Mouse (Mus musculus) lung, postnatal 10 days (tissue): ENCODE measurements at regions not wholly inside any gene's neighbourhood (a gene's known extent, or its start where the extent isn't known, plus 50 kb on each side); places are given as distances from the start of the nearest gene placed in this dataset.
A peak's percentile ranks its signal among the peaks of the same experiment; 100 is the strongest.

Experiments used
- DNase-seq: peaks from one replicate; pipeline ENCODE4 v3.0.0; 2021

DNA sequence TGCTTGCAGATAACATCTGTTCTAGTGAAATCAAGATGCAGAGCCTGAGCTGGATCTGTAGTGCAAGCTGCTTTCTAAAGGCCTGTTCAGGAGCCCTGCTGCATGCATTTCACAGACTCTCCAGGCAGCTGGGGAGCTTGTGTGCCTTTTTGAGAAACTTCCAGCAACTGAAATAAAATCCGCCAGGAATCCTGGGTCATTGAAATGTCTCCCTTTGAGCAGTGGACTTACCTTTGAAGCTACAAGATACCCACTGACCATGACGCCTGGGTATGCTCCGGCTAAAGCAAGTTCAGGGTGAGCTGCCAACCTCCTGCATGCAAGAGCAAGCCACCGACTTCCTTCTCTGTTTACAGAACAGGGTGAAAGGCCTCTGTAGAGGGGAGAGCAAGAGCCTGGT is 278.7 kb downstream of the Cenpw start:
- no peak for DNase-seq

DNA sequence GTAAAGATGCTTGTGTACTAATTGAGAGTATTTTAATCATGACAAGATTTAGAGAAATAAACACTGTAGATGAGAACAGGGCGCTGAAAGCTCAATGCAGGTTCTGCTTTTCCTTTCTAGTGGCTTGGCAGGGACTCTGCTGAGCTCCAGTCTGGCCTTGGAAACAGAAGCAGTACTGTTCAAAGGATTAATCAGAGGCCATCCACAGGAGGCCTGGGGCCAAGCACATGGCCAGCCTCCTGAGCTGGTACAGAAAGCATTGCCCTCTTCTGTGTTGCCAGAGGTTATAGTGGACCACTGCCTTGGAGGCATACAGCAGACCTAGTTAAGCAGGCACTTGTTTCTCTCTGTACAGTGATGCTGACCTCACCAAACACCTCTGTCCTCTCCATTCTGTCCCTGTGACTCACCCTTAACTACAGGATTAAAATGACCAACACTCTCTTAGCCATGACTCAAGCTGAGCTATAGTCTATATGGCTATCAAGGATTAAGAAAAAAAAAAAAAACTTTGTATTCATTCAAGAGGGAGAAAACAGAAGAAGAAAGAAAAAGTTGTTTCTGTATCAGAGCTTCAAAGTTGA is 302.5 kb downstream of the Cenpw start:
- no peak for DNase-seq

DNA sequence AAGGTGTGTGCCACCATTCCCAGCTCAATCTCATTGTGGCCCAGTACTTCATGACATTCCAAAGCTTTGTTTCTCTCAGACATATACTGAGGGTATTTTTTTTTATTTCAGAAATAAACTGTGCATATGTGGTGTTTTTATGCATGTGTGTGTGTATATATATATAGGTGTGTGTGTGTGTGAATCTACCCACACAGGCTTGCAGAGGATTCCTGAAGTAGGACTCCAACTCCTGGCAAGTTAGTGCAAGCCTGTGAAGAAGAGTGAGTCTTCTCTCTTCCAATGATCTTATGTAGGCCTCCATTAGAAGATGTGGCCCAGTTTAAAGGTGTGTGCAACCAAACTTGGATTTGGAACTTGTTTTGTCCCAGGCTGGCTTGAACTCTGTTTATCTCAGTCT is 328.9 kb upstream of the Rspo3 start:
- no peak for DNase-seq

DNA sequence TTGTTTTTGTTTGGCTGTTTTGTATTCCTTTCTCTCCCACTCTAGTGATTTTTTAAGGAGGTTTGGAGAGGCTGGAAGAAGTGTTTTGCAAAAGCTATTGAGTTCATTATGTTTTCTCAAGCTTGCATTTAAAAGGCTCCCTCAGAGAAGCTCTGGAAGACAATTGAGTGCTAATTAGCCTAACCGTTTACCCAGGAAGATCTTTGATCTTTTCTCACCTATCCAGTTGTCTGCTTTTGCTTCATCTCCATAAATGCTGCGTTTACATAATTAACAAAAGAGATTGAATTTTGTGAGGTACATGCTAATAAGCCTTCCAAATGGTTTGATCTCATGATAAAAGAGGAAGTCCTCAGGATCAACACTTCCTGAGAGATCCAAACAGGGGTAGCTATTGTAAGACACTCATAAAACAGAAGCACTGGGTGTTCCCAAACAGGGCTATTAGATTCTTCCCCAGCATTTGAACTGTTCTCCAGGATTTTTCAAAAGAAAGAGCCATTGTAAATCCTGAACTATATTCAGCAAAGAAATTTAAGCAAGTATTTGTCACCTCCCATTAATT is 320.2 kb upstream of the Rspo3 start:
- DNase-seq, result no peak

DNA sequence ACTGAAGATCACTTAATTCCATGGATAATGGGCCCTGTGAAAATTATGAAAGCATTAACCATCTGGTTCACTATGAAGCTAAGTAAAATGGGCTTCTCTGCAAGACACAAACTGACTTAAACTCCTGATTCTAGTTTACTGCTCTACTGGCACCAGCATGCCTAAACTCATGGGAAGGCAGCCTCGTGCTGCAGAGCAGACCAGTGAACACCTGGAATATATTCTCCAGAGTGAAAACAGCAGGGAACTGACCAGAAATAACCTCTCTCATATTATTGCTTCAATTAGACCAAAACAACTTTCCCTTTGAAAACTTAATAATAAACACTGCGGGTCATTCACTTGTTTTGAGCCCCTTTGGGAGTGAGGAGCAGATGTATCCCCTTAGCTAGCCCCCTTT is 316.8 kb upstream of the Rspo3 start:
- no peak for DNase-seq

DNA sequence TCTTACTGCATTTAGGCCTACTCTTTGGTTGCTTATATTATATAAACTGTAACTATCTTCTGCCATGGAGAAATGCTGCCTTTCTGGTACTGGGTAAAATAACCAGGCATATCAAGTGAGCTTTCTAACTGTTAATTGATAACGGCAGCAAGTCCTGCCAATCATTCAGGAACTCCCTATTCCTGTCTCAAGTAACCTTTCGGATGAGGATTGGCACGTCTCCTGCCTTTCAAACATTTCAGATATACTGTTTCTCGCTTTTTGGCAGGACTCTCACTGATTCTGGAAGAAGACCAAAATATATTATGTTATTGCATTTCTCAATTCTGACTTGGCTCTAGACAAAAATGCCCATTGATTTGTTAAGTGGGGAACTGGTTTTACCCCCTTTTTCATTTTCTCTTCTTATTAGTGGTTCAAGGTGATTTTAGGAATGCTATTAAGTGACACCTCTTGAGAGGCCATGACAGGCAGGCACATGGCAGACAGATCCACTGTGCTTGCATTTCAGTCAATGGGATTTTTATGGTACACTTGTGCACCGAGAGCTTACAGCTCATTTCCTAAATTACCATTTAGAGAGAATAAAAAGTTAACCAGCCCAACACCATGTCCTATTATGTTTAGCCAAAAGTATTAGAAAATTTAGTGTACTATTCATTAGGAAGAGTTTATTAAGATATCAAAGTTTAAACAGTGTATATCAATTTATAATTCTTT is 289.4 kb upstream of the Rspo3 start:
- no peak for DNase-seq

DNA sequence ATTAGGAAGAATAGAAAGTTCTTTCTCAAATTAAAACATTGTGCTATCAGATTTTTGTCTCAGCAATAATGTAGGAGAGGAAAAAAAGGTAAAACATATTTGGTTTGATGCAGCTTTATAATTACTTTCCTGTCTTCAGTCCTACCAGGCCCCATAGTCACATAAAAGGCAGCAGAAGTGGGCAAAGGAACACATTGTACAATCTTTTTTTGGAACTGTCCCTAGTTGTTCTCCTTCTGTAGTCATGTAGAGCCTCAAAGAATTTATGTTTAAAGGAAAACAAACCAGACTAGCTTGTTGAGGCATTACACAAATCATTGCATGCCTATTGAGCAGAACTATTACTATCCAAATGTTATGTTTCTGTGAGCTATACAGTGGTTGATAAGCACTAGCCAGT is 288.7 kb upstream of the Rspo3 start:
- no peak for DNase-seq

DNA sequence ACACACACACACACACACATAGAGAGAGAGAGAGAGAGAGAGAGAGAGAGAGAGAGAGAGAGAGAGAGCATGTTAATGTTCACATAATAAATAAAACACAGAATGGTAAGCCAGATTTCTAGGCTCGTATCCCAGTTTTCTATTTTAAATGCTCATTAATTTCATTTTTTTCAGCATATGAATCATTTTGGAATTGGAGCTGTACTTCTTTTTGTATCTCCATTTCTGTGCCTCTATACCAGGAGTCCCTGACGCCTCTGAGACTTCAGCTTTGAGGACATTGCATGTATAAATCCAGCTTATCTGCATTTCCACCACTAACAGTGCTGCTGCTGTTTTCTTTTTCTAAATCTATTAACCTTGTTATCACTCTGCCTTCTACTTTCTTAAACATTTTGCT is 287.5 kb upstream of the Rspo3 start:
- no peak for DNase-seq

DNA sequence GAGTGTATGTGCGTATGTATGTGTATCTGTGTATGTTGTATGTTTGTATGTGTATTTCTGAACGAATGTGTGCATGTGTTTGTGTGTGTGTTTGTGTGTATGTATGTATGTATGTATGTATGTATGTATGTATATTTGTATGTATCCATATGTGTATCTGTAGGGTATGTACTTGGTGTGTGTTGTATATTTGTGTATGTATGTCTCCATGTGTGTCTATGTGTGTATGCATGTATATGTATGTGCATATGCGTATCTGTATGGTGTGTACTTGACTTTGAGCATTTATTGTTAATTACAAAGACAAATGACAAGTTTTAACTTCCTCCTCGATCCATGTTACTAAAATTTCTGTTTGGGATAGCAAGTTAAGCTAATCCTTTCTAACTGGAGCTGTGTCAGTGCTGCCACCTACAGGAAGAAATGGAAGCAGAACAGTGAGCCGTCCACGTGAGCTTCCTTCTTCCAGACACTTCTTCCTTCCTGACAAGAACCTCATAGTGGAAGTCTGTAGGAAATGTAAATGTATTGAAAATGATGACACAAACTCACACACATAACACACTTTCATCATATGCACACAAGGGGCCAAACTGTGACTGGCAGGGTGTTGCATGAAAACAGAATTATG is 268.4 kb upstream of the Rspo3 start:
- DNase-seq, result peak; percentile 59

DNA sequence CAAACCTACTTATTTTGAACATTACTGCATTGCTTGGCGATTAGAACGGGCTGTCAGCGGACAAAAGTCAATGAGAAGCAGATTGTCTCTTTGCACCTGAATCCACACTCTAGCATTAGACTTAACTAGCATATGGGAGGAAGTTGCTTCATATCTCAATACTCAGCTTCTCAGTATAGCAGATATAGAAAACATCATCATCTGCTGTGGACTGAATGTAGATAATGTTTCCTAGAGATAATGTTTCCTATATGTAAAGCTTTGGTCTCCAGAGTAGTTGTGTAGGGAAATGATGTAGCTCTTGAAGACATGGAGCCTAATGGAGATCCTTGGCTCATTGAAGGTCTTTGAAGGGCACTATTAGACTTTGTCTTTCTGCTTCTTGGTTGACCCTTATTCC is 267.0 kb upstream of the Rspo3 start:
- no peak for DNase-seq

DNA sequence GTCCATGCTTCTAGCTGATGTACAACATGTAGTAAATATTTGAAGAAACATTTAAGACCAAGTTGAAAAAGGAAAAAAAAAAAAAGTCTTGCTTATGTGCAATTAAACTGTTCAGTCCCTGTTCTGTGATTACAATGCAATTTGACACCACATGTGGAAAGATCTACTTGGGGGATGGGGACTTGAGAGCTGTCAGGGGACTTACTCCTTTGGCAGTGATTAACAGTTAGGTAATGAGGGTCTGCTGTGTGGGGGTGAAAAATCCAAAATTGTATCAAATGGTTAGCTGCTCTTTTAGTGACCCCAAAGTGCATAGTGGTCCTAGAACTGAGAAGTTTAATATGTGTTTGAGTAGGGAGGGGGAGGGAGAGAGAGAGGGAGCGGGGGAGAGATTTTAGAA is 259.0 kb upstream of the Rspo3 start:
- DNase-seq, result no peak

DNA sequence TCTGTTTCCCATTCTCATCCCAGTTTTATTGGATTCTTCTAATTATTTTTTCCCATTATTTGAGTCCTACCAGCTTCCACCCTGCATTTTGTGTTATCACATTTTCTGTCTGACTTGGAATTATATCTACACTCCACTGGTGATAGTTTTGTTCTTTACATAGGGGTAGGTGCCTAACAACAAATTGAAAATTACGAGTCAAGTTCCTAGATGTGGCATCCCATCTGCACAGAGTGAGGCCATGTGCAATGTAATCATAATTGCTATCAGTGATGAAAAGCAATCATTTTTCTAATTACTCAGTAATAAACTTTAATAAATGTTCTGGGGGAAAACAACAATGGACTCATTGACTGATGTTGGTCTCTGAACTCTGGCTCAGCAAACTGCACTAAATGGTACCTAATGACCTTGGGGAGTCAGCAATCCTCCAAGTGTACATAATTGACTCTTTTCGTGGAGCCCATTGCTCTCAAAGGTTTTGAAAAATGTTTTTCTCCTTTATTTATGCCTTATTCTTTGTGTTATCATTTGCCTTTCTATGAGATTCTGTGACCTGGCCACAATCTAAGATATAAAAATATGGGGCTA is 250.6 kb upstream of the Rspo3 start:
- DNase-seq, result no peak

DNA sequence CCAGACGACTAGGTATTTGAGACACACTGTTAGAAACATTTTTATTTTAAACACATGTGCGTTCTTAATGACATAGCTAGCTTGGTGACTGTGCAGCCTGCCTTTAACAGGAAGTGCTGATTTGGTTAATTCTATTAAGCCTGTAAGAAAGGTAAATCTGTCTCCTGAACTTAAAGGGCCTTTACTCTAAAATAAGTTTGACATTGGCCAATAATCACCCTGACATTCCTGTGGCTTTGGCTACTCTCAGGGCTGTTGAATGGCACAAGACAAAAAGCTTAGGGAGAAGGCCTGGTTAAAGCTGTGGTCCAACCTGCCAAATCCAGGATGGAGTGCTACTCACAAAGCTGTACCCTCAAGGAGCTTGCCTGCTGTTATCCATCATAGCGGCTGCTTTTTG is 201.0 kb upstream of the Rspo3 start:
- DNase-seq, result no peak

DNA sequence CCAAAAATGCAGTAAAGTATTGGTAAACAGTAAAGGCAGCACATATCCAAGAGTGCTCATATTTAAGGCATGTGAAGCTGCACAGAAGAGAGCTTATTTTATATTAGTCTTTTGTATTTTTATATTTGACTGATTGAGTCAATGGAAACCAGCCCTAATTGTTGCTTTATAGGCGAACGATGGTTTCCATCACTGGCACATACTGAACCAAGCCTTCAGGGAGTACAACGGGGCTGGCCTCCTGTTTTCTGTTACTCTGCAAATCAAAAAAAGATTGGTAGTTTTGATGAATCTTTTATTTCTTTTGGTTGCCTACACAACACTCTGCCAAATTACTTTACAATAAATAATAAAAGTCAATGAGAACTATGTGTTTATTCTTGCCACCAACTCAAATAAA is 189.7 kb upstream of the Rspo3 start:
- no peak for DNase-seq

DNA sequence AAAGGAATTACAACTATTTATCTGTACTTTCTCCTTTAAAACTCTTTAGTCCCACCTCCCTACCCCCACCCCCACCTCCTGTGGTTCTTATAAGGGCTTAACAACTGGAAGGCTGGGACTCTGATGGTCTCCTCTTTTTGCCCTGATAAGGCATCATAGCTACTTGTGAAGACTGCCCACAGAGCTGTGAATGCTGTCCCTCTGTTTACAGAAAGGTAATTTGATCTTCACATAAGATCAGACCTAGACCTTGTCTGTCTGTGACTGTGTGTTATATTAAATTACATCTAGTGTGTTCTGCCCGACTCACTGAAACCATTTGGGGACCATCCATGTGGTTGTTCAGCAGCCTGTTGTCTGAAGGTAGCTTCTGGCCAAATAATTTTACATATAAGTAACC is 175.3 kb upstream of the Rspo3 start:
- no peak for DNase-seq

DNA sequence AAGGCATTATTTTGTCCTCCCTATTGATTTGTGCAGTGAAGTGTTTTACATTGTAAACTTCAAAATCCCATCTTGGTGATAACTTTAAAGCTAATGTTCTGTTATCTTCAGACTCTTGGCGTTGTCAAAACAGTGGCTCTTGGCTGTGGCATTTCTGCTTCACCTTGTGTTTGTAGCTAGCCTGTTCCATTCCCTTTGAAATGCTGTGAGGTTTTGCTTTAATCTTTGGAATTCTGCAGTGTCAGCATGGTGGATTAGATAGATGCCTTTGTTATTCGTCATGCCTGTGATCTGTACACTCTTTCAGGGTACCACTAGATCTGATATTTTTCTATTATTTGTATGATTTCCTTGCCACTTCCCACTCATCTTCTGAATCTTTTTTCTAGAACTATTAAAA is 173.0 kb upstream of the Rspo3 start:
- DNase-seq, result no peak

DNA sequence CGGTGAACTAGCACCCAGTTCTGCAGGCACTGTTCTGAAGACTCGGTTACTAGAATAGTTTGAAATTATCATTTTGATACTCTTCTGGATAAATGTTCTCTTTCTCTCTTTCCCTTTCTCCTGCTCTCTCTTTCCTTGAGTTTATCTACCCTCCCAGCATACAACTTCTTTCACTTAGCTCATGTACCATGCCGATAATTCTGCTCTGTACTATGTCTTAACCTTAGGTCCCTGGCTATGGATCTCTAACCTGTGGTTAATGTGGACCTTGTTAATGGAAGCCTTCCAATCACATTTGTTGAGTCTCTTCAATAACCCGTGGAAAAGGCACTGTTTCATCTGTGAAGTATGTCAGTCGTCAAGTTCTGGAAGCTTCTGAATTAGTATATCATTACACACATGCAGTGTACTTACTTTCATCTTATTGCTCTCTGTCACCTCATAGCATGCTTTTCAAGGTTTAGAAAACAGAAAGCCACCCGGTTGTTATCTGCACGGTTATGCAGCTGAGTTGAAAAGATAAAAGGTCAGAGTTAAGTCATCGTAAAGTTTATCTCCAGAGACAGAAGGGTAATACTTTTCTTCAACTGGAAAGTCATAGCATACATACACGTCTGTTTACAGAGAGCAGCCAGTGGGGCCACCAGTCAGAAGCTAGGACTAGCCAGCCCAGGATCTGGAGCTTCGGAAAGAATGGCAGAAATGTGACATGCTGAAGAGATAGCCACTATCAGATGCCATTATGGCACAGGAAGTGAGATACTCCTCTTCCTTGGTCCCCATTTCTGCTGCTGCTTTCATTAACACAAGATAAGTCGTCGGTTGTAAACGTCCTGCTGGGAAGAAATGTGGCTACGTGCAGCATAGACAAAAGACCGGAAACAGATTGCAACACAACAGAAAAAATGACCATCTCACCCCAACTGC is 157.6 kb upstream of the Rspo3 start:
- no peak for DNase-seq

DNA sequence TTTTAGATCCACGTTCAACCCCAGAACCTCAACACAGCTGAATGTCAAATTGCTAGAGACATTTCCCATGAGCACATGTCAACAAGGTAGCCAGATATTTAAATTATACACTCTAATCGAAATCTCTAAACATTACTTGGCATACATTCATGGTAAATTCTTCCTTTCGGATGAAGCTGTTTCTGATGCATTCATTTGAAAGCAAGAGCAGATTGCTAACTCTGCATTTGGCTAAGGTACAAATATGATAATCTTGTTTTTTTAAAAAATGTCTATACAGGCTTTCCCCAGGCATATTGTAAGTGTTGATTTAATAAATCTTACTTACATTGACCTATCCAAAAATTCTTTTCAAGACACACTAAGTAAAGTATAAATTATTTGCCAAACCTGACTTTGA is 153.9 kb upstream of the Rspo3 start:
- no peak for DNase-seq

DNA sequence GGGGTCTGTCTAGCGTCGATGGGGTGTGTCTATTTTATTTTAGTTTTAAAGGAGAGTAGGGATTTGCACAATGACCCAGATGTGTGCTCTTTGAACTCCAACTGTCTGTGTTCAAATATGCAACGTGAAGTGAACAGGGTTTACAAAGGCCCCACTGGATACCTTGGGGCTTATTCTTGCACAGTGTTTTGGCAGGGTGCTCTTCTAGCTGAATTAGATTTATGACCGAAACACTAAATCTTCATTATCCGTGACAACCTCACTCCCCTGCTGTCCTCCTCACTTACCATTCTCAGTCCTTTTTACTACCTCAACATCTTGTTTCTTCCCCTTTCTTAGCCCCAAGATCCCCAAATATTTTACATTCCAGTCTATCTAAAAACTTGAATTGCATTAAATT is 151.3 kb upstream of the Rspo3 start:
- no peak for DNase-seq

DNA sequence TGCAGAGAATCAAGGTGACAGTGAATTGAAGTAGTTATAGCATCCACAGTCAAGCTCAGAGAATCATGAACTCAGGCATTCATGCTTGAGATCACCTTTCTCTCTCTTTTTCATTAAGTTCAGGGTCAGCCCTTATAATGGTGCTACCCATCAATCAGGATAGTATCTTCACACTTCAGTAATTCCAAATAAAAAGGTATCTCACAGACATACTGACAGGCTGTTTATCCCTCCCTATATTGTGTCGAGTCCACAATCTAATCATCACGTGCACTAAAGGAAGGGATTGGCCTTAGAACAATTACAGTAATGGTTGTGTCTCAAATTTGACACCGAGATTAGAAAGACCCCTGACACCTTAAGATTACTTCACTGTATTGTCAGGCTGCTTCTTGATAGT is 138.7 kb upstream of the Rspo3 start:
- DNase-seq, result no peak

DNA sequence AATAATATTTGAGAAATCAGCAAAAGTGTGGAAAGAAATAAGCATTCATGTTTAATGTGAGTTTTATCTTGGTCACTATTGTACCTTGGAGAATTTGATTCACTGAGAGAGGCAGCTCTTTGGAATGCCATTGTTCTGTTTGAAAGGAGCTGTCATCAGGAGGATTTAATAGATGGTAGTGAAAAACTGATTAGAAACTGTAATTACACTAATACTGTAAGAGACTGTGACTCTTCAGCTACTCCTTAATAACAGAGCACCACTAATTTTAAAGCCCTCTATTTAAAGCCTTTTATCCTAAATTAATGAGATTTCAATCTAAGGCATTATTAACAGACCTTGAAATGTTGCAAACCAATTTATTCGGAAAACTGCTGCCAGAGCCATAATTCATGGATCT is 126.1 kb upstream of the Rspo3 start:
- DNase-seq, result no peak

DNA sequence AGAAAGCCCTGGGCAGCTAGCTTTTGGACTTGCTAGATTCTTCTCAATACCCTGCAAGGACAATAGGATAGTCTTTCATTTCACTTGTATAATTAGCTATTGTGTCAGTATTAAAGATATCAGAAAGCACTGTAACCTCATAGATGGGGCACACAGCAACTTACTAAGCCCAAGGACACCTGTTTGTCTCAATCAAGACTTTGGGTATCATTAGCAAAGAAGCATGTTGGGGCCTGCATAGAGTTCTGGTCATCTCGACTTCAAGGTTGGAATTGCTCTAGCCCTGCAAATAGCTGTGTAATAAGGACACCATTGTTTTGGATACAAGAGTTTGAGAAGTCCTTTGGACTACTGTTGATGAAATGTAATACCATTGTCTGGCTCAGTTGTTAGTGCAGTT is 104.6 kb upstream of the Rspo3 start:
- DNase-seq, result no peak

DNA sequence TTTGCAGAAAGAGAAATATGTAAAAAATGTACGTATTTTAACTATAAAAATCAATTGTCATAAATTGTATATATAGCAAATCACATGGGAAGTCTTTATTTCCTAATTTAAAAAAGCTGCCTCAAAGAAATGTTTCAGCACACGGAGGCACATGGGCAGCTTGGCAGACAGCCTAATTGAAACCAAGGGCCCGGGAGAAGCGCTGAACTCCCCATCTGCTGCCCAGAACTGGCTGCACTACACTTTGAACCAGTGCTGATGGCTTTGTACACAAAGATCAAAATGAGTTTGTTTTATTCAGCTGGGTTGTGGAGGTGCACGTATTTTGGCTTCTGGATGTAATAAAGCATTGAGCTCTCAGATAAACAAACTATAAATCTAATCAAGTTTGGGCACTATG is 100.2 kb upstream of the Rspo3 start:
- no peak for DNase-seq
